Mouse (Mus musculus) small intestine, adult 2 months (tissue): ENCODE data around the gene Yipf7. TPM values are rescaled to one million over a fixed set of nuclear protein-coding genes. Genes with fewer than 3 reads are reported as not detected.

Experiments
- H3K27ac ChIP-seq: fragments of 200-500 bp; 2 replicates; pipeline ENCODE4 v1.5.1; 2012; ENCODE audit warnings: low read depth, low read length, control low read depth, inconsistent platforms; ENCODE audit not compliant: insufficient read depth
- H3K27me3 ChIP-seq: fragments of 200-500 bp; 2 replicates; pipeline ENCODE4 v1.6.1; 2012; ENCODE audit warnings: mild to moderate bottlenecking, moderate library complexity, low read length, inconsistent platforms; ENCODE audit not compliant: control insufficient read depth, insufficient read depth
- H3K36me3 ChIP-seq: fragments of 200-500 bp; 2 replicates; pipeline ENCODE4 v1.6.1; 2012; ENCODE audit warnings: mild to moderate bottlenecking, low read length, control low read depth, inconsistent platforms; ENCODE audit not compliant: control insufficient read depth, insufficient read depth
- H3K4me1 ChIP-seq: fragments of 200-500 bp; 2 replicates; pipeline ENCODE4 v1.6.1; 2012; ENCODE audit warnings: low read length, inconsistent platforms, mixed read lengths; ENCODE audit not compliant: control insufficient read depth, insufficient read depth, insufficient read length
- H3K4me3 ChIP-seq: fragments of 200-500 bp; 2 replicates; pipeline ENCODE4 v1.5.1; 2012; ENCODE audit warnings: low read depth, mild to moderate bottlenecking, control low read depth, inconsistent platforms, low read length, moderate library complexity
- CTCF ChIP-seq: fragments of 200-500 bp; IDR thresholded peaks from 2 replicates; pipeline ENCODE4 v1.5.1; 2012; ENCODE audit warnings: low read depth, mild to moderate bottlenecking, control low read depth, inconsistent platforms, low read length, moderate library complexity, mixed read lengths; ENCODE audit not compliant: insufficient replicate concordance, insufficient read length; ENCODE audit errors: extremely low read depth
- POLR2A ChIP-seq: fragments of 200-500 bp; IDR thresholded peaks from 2 replicates; pipeline ENCODE4 v1.6.1; 2012; ENCODE audit warnings: low read depth, mild to moderate bottlenecking, control low read depth, inconsistent platforms, low read length, moderate library complexity
- WGBS: fragments of 180-500 bp; shearing (Covaris S2); methylation state at CpG from one replicate; pipeline ENCODE4 v1.1.7; 2018; 5-methylcytosine and 5-hydroxymethylcytosine counted together
- polyA plus RNA-seq: library from polyadenylated mRNA; depleted of rRNA; stranded (reverse); fragments of >200 nt; gene quantifications from 2 replicates; pipeline ENCODE4 v1.2.3, GENCODE M21; 2012; rRNA removed

Yipf7 gene
- not detected in 2 replicates for polyA plus RNA-seq

- 67% methylated on average over 4 of the region's 4 CpGs for WGBS
- no peaks in the 10 kb centered on the region for H3K27me3 ChIP-seq
- no peak within 1 kb of the TSS for H3K27ac ChIP-seq
- H3K4me1 ChIP-seq: no peaks in the 10 kb centered on the region
- H3K4me3 ChIP-seq: no peak within 1 kb of the TSS
- no peaks in the 10 kb centered on the region for H3K36me3 ChIP-seq
- TF ChIP-seq POLR2A (no peak), CTCF (no peak)
These were observed at the start of gene Yipf7 for GRCm38 (mm10) chr5:69542489-69542888. Gene Yipf7 (minus strand): TSS chr5:69542648.

DNA sequence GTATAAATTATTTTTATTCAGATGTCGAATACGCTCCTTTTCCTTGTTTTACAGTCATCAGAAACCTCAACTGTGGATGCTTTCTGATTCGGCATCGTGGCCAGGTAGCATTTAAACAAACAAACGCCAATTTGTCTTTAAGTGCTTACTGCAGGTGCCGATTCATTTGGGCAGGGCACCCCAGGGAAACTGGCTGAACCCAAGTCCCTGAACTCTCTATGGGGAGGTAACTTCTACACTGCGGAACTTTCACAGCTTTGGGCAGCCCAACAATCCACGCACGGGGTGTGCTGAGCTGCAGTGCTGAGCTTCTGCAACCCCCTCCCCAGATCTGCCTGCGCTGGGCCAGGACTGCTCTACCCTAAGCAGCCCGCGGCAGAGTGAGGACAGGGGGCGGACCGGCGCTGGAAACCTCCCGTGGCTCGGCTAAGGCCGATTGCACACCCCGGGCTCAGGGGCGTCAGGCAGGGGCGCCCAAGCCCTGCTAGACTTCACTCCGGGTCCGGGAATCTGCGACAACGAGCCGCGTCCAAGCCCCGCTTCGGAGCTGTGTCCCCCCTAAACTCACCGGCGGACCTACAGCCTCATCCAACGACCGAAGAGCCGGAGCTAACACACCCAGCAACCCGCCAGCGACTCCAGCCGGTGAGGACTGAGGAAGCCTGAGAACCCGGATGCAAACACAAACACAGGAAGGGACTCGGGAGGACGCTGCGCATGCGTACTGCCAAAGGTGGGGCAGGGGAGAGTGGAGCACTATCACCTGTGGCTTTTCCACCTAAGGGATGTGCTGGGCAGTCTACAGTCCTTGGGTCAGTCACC is 49.4 kb upstream of the Yipf7 start, which contains the start of gene Gnpda2:
Gene Gnpda2 (minus strand): TSS at position 701 of the 822 bp plus-strand sequence.
- peak within 1 kb of the TSS; percentile 89 for H3K4me3 ChIP-seq
- peak within 1 kb of the TSS; percentile 29; the same call in 1 of the 2 replicates for H3K27ac ChIP-seq
- H3K4me1 ChIP-seq: no peaks in the 10 kb centered on the region; the same call in 1 of the 2 replicates
- WGBS: 5% methylated on average over 42 of the region's 42 CpGs
- peaks cover 4% of the 10 kb centered on the region for H3K36me3 ChIP-seq
- H3K27me3 ChIP-seq: no peaks in the 10 kb centered on the region
- peak; percentile 63; the same call in 1 of the 2 replicates for TF ChIP-seq POLR2A
- no peak for TF ChIP-seq CTCF

GRCm38 (mm10) chr5:69557404-69557935 is 15.0 kb upstream of the Yipf7 start:
- 5% methylated on average over 16 of the region's 16 CpGs for WGBS
- H3K27ac ChIP-seq: no peak overlapping the region

GRCm38 (mm10) chr5:69556628-69557403 is 14.4 kb upstream of the Yipf7 start, which contains the start of gene Guf1:
Gene Guf1 (plus strand): TSS chr5:69556923.
- H3K27me3 ChIP-seq: no peaks in the 10 kb centered on the region
- H3K4me3 ChIP-seq: peak within 1 kb of the TSS; percentile 93
- H3K27ac ChIP-seq: peak within 1 kb of the TSS; percentile 30
- peaks cover 9% of the 10 kb centered on the region for H3K36me3 ChIP-seq
- WGBS: under 1% methylated on average over 72 of the region's 72 CpGs
- TF ChIP-seq CTCF: no peak
- no peak; the same call in 1 of the 2 replicates for TF ChIP-seq POLR2A
- no peaks in the 10 kb centered on the region; the same call in 1 of the 2 replicates for H3K4me1 ChIP-seq

More at GRCm38 (mm10) chr5:69557404-69557935, 15.0 kb upstream of the Yipf7 start:
- no peaks in the 10 kb centered on the region for H3K27me3 ChIP-seq
- TF ChIP-seq CTCF (0 out of 2 replicates have a peak, but pooled peaks have one; percentile 7), POLR2A (no peak)
- peaks cover 11% of the 10 kb centered on the region for H3K36me3 ChIP-seq
- H3K4me1 ChIP-seq: no peaks in the 10 kb centered on the region; the same call in 1 of the 2 replicates
- peak overlapping the region; percentile 93 for H3K4me3 ChIP-seq

- H3K27me3 ChIP-seq: no peaks in the 10 kb centered on the region
- no peak for TF ChIP-seq CTCF
- no peak for TF ChIP-seq POLR2A
- no peak overlapping the region for H3K27ac ChIP-seq
- 65% methylated on average over 1 of the region's 1 CpGs for WGBS
- no peak overlapping the region for H3K4me3 ChIP-seq
- H3K4me1 ChIP-seq: no peaks in the 10 kb centered on the region
- H3K36me3 ChIP-seq: no peaks in the 10 kb centered on the region
These were observed 768 bp downstream of the Yipf7 start for GRCm38 (mm10) chr5:69541680-69542079.

DNA sequence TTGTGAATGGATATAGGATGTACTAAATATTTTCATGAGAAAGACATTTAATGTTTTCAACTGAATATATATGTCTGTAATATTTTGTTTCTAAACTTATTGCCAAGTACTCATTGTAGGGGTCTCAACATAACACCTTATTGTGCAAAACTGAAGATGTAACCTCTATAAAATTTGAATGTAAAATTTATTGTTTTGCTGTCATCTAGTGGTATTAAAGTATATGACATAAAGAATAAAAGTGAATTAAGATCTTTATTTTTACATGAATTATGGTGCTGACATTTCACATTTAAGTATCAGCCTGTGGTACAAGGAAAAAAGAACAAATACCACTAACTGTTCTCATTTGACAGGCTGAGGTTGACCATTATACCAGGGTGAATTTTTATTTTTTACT is 18.5 kb downstream of the Yipf7 start:
- TF ChIP-seq POLR2A (no peak), CTCF (no peak)
- no peaks in the 10 kb centered on the region for H3K27me3 ChIP-seq
- H3K27ac ChIP-seq: no peak overlapping the region
- H3K4me3 ChIP-seq: no peak overlapping the region
- H3K4me1 ChIP-seq: no peaks in the 10 kb centered on the region
- no peaks in the 10 kb centered on the region for H3K36me3 ChIP-seq

DNA sequence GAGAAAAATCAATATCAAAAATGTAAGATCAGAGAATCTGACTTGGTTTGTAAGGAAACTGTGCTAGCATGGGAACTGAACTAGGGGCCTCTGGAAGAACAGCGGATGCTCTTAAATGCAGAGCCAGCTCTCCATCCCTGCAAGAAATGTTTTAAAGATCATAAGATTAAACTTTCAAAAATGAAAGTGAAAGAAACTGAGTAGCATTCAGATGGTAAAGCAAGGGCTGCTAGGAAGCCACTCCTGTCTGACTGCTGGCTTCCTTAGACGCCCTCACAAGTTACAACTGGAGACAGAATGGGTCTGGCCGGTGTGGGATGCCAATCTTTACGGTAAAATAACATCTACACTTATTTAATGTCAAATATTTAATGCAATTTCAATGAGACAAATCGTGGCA is 20.4 kb downstream of the Yipf7 start:
- Histone ChIP-seq H3K27me3 (no peaks in the 10 kb centered on the region), H3K4me1 (no peaks in the 10 kb centered on the region), H3K4me3 (no peak overlapping the region), H3K36me3 (no peaks in the 10 kb centered on the region), H3K27ac (no peak overlapping the region)
- TF ChIP-seq CTCF (no peak), POLR2A (no peak)
- WGBS: 33% methylated on average over 5 of the region's 5 CpGs
